Mouse (Mus musculus): ENCODE measurements at regions not wholly inside any gene's neighbourhood (a gene's known extent, or its start where the extent isn't known, plus 50 kb on each side); places are given as distances from the start of the nearest gene placed in this dataset.

- no peak for DNase-seq
- WGBS = 86% methylated on average over 4 of the region's 4 CpGs
- no peaks in the 10 kb centered on the region for H3K27me3 ChIP-seq (ENCODE audit: control insufficient read depth, insufficient read depth, low read length)
- no peaks in the 10 kb centered on the region for H3K4me1 ChIP-seq (ENCODE audit: control insufficient read depth, insufficient read depth, low read length)
- no peak overlapping the region for H3K4me3 ChIP-seq (replicated peaks; ENCODE audit: insufficient read depth, low read depth, low read length)
- no peak for TF ChIP-seq POLR2A (IDR thresholded peaks at IDR 0.05; ENCODE audit: borderline replicate concordance, insufficient read depth, low read length)
- TF ChIP-seq CTCF (IDR thresholded peaks at IDR 0.05; ENCODE audit: borderline replicate concordance, insufficient read depth, low read depth, low read length) = no peak
- H3K27ac ChIP-seq (ENCODE audit: insufficient read depth, low read length) = no peak overlapping the region
Measured at GRCm38 (mm10) chr3:136611682-136612081, 58.2 kb upstream of the Ppp3ca start.

GRCm38 (mm10) chr3:136610556-136610924 lies 59.4 kb upstream of the Ppp3ca start:
- H3K4me1 ChIP-seq (ENCODE audit: control insufficient read depth, insufficient read depth, low read length) = no peaks in the 10 kb centered on the region
- 84% methylated on average over 5 of the region's 5 CpGs for WGBS
- H3K4me3 ChIP-seq (replicated peaks; ENCODE audit: insufficient read depth, low read depth, low read length) = no peak overlapping the region
- TF ChIP-seq CTCF (IDR thresholded peaks at IDR 0.05; ENCODE audit: borderline replicate concordance, insufficient read depth, low read depth, low read length) (no peak), POLR2A (IDR thresholded peaks at IDR 0.05; ENCODE audit: borderline replicate concordance, insufficient read depth, low read length) (no peak)
- no peaks in the 10 kb centered on the region for H3K27me3 ChIP-seq (ENCODE audit: control insufficient read depth, insufficient read depth, low read length)
- no peak overlapping the region for H3K27ac ChIP-seq (ENCODE audit: insufficient read depth, low read length)
- DNase-seq = no peak

GRCm38 (mm10) chr3:136609855-136610555 lies 59.9 kb upstream of the Ppp3ca start:
- Histone ChIP-seq H3K27ac (ENCODE audit: insufficient read depth, low read length) (no peak overlapping the region), H3K4me1 (ENCODE audit: control insufficient read depth, insufficient read depth, low read length) (no peaks in the 10 kb centered on the region), H3K4me3 (replicated peaks; ENCODE audit: insufficient read depth, low read depth, low read length) (no peak overlapping the region), H3K27me3 (ENCODE audit: control insufficient read depth, insufficient read depth, low read length) (no peaks in the 10 kb centered on the region)
- TF ChIP-seq CTCF (IDR thresholded peaks at IDR 0.05; ENCODE audit: borderline replicate concordance, insufficient read depth, low read depth, low read length) (no peak), POLR2A (IDR thresholded peaks at IDR 0.05; ENCODE audit: borderline replicate concordance, insufficient read depth, low read length) (no peak)
- no peak for DNase-seq
- WGBS = 58% methylated on average over 6 of the region's 6 CpGs

- Histone ChIP-seq H3K27ac (ENCODE audit: insufficient read depth, low read length) (no peak overlapping the region), H3K4me1 (ENCODE audit: control insufficient read depth, insufficient read depth, low read length) (no peaks in the 10 kb centered on the region), H3K4me3 (replicated peaks; ENCODE audit: insufficient read depth, low read depth, low read length) (no peak overlapping the region), H3K27me3 (ENCODE audit: control insufficient read depth, insufficient read depth, low read length) (no peaks in the 10 kb centered on the region)
- TF ChIP-seq POLR2A (IDR thresholded peaks at IDR 0.05; ENCODE audit: borderline replicate concordance, insufficient read depth, low read length) = no peak
- no peak for TF ChIP-seq CTCF (IDR thresholded peaks at IDR 0.05; ENCODE audit: borderline replicate concordance, insufficient read depth, low read depth, low read length)
- 64% methylated on average over 1 of the region's 1 CpGs for WGBS
- DNase-seq = no peak
Measured at GRCm38 (mm10) chr3:136601706-136602105, 68.2 kb upstream of the Ppp3ca start.

GRCm38 (mm10) chr3:136583937-136584336 lies 86.0 kb upstream of the Ppp3ca start:
- H3K27me3 ChIP-seq (ENCODE audit: control insufficient read depth, insufficient read depth, low read length) = no peaks in the 10 kb centered on the region
- WGBS = 98% methylated on average over 1 of the region's 1 CpGs
- no peak overlapping the region for H3K4me3 ChIP-seq (replicated peaks; ENCODE audit: insufficient read depth, low read depth, low read length)
- TF ChIP-seq POLR2A (IDR thresholded peaks at IDR 0.05; ENCODE audit: borderline replicate concordance, insufficient read depth, low read length) (no peak), CTCF (IDR thresholded peaks at IDR 0.05; ENCODE audit: borderline replicate concordance, insufficient read depth, low read depth, low read length) (no peak)
- peak in 1 of 2 experiments; percentile 36 for DNase-seq
- H3K27ac ChIP-seq (ENCODE audit: insufficient read depth, low read length) = no peak overlapping the region
- H3K4me1 ChIP-seq (ENCODE audit: control insufficient read depth, insufficient read depth, low read length) = no peaks in the 10 kb centered on the region

- no peaks in the 10 kb centered on the region for H3K4me1 ChIP-seq (ENCODE audit: control insufficient read depth, insufficient read depth, low read length)
- no peak overlapping the region for H3K4me3 ChIP-seq (replicated peaks; ENCODE audit: insufficient read depth, low read depth, low read length)
- WGBS = 85% methylated on average over 3 of the region's 3 CpGs
- DNase-seq = no peak
- no peak overlapping the region for H3K27ac ChIP-seq (ENCODE audit: insufficient read depth, low read length)
- TF ChIP-seq POLR2A (IDR thresholded peaks at IDR 0.05; ENCODE audit: borderline replicate concordance, insufficient read depth, low read length) (no peak), CTCF (IDR thresholded peaks at IDR 0.05; ENCODE audit: borderline replicate concordance, insufficient read depth, low read depth, low read length) (no peak)
- H3K27me3 ChIP-seq (ENCODE audit: control insufficient read depth, insufficient read depth, low read length) = no peaks in the 10 kb centered on the region
Measured at GRCm38 (mm10) chr3:136578016-136578415, 91.9 kb upstream of the Ppp3ca start.

- peaks cover 4% of the 10 kb centered on the region; the same call in 1 of the 2 replicates for H3K4me1 ChIP-seq (ENCODE audit: control insufficient read depth, insufficient read depth, low read length)
- no peaks in the 10 kb centered on the region for H3K27me3 ChIP-seq (ENCODE audit: control insufficient read depth, insufficient read depth, low read length)
- DNase-seq = peak; percentile 7 to 13
- 43% methylated on average over 1 of the region's 1 CpGs for WGBS
- H3K27ac ChIP-seq (ENCODE audit: insufficient read depth, low read length) = no peak overlapping the region
- TF ChIP-seq CTCF (IDR thresholded peaks at IDR 0.05; ENCODE audit: borderline replicate concordance, insufficient read depth, low read depth, low read length) = no peak
- TF ChIP-seq POLR2A (IDR thresholded peaks at IDR 0.05; ENCODE audit: borderline replicate concordance, insufficient read depth, low read length) = no peak
- H3K4me3 ChIP-seq (replicated peaks; ENCODE audit: insufficient read depth, low read depth, low read length) = no peak overlapping the region
Measured at GRCm38 (mm10) chr3:136570517-136570916, 99.4 kb upstream of the Ppp3ca start.

GRCm38 (mm10) chr3:136556488-136556887 lies 113.4 kb upstream of the Ppp3ca start:
- Histone ChIP-seq H3K4me1 (ENCODE audit: control insufficient read depth, insufficient read depth, low read length) (no peaks in the 10 kb centered on the region), H3K4me3 (replicated peaks; ENCODE audit: insufficient read depth, low read depth, low read length) (no peak overlapping the region), H3K27me3 (ENCODE audit: control insufficient read depth, insufficient read depth, low read length) (no peaks in the 10 kb centered on the region; the same call in 1 of the 2 replicates), H3K27ac (ENCODE audit: insufficient read depth, low read length) (no peak overlapping the region)
- 88% methylated on average over 2 of the region's 2 CpGs for WGBS
- no peak for DNase-seq
- TF ChIP-seq CTCF (IDR thresholded peaks at IDR 0.05; ENCODE audit: borderline replicate concordance, insufficient read depth, low read depth, low read length) (no peak), POLR2A (IDR thresholded peaks at IDR 0.05; ENCODE audit: borderline replicate concordance, insufficient read depth, low read length) (no peak)
